Mouse (Mus musculus) small intestine, adult 2 months (tissue): Measurements from ENCODE around the gene Nkpd1. TPM values are rescaled to one million over a fixed set of nuclear protein-coding genes. Genes with fewer than 3 reads are reported as not detected.

ENCODE experiments used
- H3K27ac ChIP-seq: fragments of 200-500 bp; 2 replicates; pipeline ENCODE4 v1.5.1; 2012; ENCODE audit warnings: low read depth, low read length, control low read depth, inconsistent platforms; ENCODE audit not compliant: insufficient read depth
- H3K27me3 ChIP-seq: fragments of 200-500 bp; 2 replicates; pipeline ENCODE4 v1.6.1; 2012; ENCODE audit warnings: mild to moderate bottlenecking, moderate library complexity, low read length, inconsistent platforms; ENCODE audit not compliant: control insufficient read depth, insufficient read depth
- H3K36me3 ChIP-seq: fragments of 200-500 bp; 2 replicates; pipeline ENCODE4 v1.6.1; 2012; ENCODE audit warnings: mild to moderate bottlenecking, low read length, control low read depth, inconsistent platforms; ENCODE audit not compliant: control insufficient read depth, insufficient read depth
- H3K4me1 ChIP-seq: fragments of 200-500 bp; 2 replicates; pipeline ENCODE4 v1.6.1; 2012; ENCODE audit warnings: low read length, inconsistent platforms, mixed read lengths; ENCODE audit not compliant: control insufficient read depth, insufficient read depth, insufficient read length
- H3K4me3 ChIP-seq: fragments of 200-500 bp; 2 replicates; pipeline ENCODE4 v1.5.1; 2012; ENCODE audit warnings: low read depth, mild to moderate bottlenecking, control low read depth, inconsistent platforms, low read length, moderate library complexity
- CTCF ChIP-seq: fragments of 200-500 bp; IDR thresholded peaks from 2 replicates; pipeline ENCODE4 v1.5.1; 2012; ENCODE audit warnings: low read depth, mild to moderate bottlenecking, control low read depth, inconsistent platforms, low read length, moderate library complexity, mixed read lengths; ENCODE audit not compliant: insufficient replicate concordance, insufficient read length; ENCODE audit errors: extremely low read depth
- POLR2A ChIP-seq: fragments of 200-500 bp; IDR thresholded peaks from 2 replicates; pipeline ENCODE4 v1.6.1; 2012; ENCODE audit warnings: low read depth, mild to moderate bottlenecking, control low read depth, inconsistent platforms, low read length, moderate library complexity
- WGBS: fragments of 180-500 bp; shearing (Covaris S2); methylation state at CpG from one replicate; pipeline ENCODE4 v1.1.7; 2018; 5-methylcytosine and 5-hydroxymethylcytosine counted together
- polyA plus RNA-seq: library from polyadenylated mRNA; depleted of rRNA; stranded (reverse); fragments of >200 nt; gene quantifications from 2 replicates; pipeline ENCODE4 v1.2.3, GENCODE M21; 2012

The Nkpd1 gene
- polyA plus RNA-seq, 1 experiment = 0.43 TPM

DNA sequence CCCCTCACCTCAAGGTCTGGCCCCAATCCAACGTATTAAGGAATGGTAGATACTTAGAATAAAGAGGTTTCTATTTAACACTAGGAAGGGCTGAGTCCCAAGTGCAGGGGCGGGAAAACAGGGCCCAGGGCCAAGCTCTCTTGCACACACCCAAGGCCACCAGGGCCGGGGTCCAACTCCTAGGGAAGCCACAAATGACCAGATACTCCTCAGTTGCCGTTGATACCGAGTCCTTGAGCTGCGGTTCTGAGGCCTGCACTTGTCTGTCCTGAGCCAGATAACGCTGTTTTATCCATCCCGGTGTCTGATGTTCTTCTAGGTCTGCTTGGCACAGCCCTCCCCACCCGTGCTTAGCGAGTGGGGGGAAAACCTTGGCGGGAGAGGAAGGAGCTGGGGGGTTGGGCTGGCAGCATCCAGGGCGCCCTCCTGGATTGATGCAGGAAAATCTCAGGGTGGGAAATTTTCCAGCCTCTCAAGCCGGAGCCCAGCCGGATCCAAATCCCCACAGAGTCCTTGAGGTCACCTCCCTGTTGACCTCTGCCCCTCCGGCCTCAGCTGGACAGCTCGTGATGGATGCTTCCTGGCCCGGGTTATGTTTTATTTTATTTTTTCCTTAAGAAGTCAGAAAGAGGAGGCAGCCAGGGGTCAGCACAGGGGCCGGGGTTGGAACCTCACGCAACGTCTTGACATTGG lies 22.0 kb upstream of the Nkpd1 start:
- Histone ChIP-seq H3K27ac (0 out of 2 replicates have a peak overlapping the region, but pooled peaks have one; percentile 35), H3K4me1 (peaks cover 10% of the 10 kb centered on the region), H3K27me3 (0 out of 2 replicates have a peak, but pooled peaks cover 5% of the 10 kb centered on the region), H3K4me3 (no peak overlapping the region), H3K36me3 (no peaks in the 10 kb centered on the region)
- TF ChIP-seq POLR2A (no peak), CTCF (no peak)
- WGBS = 49% methylated on average over 20 of the region's 20 CpGs

DNA sequence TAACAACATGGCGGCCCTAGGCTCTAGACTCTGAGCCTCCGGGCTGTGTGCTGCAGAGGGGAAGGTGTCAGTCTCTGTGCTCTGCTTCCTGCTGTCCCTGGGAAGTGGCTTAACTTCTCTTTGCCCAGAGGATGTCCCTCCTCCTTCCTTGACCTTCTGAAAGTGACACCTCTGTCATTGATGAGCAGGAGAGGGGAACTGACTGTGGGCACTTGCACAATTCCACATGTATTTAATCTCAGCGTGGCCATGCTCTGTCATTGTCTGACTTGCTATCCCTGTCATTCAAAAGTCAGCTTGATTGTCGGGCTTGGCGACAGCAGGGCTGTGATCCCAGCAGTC lies 21.5 kb upstream of the Nkpd1 start:
- 72% methylated on average over 5 of the region's 5 CpGs for WGBS
- Histone ChIP-seq H3K4me3 (no peak overlapping the region), H3K4me1 (peaks cover 10% of the 10 kb centered on the region), H3K27ac (peak overlapping the region; percentile 45), H3K36me3 (no peaks in the 10 kb centered on the region), H3K27me3 (0 out of 2 replicates have a peak, but pooled peaks cover 5% of the 10 kb centered on the region)
- TF ChIP-seq CTCF (no peak), POLR2A (no peak)

DNA sequence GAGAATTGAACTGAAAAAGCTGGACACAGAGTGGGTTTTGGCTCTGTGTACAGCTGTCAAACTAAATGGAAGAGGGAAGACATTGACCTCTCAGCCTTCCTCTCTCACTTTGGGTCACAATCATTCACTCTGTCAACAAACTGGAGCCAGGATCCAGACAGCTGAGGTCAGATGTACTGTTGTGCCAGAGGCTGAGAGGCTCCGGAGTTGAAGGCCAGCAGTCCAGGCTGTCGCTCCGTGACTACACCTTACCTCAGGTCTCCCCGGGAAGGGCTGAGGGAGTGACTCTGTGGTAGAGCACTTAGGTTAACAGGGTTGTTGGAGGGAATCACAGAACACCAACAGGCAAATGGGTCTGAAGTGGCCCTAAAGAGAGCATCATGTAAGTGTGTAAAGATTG lies 19.3 kb upstream of the Nkpd1 start:
- TF ChIP-seq POLR2A = no peak
- TF ChIP-seq CTCF = no peak
- Histone ChIP-seq H3K27ac (0 out of 2 replicates have a peak overlapping the region, but pooled peaks have one; percentile 25), H3K27me3 (0 out of 2 replicates have a peak, but pooled peaks cover 3% of the 10 kb centered on the region), H3K4me3 (no peak overlapping the region), H3K36me3 (no peaks in the 10 kb centered on the region), H3K4me1 (peaks cover 4% of the 10 kb centered on the region)
- WGBS = 50% methylated on average over 4 of the region's 4 CpGs

DNA sequence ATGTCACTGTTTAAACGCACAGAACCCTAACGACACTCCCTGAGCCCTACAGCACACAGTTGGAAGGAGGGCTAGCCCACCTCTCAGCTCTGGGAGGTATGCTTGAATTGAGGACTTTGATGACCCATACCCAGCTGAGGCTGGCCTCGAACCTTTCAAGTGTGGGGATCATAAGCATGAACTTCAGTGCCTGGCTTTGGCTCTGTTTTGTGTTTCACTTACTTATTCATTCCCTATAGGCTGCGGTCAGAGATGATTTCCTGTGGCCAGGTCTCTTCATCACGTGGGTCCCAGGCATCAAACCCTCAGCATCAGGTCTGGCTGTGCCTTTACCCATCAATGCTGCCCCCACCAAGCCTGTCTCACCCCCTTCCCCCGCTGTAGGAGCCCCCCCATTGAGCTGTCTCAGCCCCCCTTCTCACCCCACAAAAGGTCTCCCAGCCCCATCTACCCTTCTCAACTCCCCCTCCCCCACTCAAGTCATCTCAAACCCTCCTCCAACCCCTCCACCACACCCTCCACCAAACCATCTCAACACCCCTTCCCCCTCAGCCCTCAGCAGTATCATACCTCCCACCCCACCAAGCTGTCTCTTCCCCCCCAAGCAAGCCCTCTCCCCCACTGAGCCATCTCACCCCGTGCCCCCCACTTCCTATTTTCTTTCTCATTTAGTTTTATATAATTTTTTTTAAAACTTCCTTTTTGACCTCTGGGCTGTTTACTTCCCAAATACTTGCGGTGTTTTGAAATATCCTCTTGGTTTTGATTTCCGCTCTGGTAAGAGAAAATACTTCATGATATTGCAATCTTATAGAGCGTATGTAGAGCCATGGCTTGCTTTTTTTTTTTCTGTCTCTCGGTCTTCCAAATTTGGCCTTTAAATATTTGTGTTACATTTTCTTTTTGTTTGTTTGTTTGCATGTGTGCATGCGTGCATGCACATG lies 16.9 kb upstream of the Nkpd1 start:
- no peak for TF ChIP-seq POLR2A
- TF ChIP-seq CTCF = no peak
- H3K4me3 ChIP-seq = no peak overlapping the region
- 59% methylated on average over 12 of the region's 12 CpGs for WGBS
- no peaks in the 10 kb centered on the region for H3K27me3 ChIP-seq
- no peaks in the 10 kb centered on the region for H3K36me3 ChIP-seq
- peaks cover 2% of the 10 kb centered on the region; the same call in 1 of the 2 replicates for H3K4me1 ChIP-seq
- H3K27ac ChIP-seq = peak overlapping the region; percentile 10; the same call in 1 of the 2 replicates

DNA sequence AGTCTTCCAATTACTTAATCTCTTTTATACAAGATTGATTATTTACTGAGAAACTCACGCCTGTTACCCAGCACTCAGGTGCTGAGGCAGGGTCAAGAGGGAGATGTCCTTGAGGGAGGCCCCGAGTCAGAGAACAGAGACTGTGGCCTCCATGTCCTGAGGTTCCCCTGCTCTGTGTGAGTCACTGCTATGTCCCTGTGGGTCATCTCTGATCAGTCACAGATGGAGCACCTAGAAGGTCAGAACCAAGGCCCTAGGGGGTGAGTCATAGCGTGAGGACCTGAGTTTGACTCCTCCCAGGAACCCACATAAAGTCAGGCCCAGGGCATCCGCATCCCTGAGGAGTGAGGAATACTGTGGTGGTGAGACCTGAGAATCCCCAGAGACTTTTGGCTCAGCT lies 16.0 kb upstream of the Nkpd1 start:
- WGBS = 79% methylated on average over 4 of the region's 4 CpGs
- Histone ChIP-seq H3K36me3 (no peaks in the 10 kb centered on the region), H3K27me3 (no peaks in the 10 kb centered on the region), H3K4me3 (no peak overlapping the region), H3K27ac (peak overlapping the region; percentile 25; the same call in 1 of the 2 replicates), H3K4me1 (peaks cover 2% of the 10 kb centered on the region; the same call in 1 of the 2 replicates)
- TF ChIP-seq POLR2A (no peak), CTCF (no peak)

DNA sequence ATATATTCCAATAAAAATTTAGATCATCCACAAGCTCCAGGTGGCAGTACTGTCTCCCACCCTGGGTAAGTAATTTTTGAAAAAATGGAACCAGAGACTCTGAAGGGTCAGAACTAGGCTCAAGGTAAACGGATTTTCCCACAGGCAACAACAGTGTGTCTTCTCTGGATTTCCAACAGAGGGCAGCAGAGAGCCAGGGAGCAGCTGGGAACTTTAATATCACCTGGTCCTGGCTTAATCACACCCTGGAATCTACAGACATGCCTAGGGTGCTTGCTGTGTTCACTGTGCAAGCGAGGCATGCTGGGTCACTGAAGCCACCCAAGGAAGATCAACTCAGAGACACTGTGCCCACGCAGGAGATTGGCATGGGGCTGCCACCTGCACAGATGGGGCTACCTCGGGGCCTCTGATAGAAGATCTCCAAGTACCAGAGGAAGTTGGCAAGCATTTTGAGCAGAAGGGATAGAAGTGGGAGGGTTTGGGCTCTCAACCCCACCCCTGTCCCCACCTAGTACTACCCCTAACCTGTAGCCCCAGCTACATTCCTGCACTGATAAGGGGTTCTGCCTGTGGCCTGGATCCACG lies 14.1 kb upstream of the Nkpd1 start:
- WGBS = 22% methylated on average over 5 of the region's 5 CpGs
- Histone ChIP-seq H3K36me3 (no peaks in the 10 kb centered on the region), H3K4me3 (no peak overlapping the region), H3K4me1 (peaks cover 10% of the 10 kb centered on the region), H3K27ac (no peak overlapping the region), H3K27me3 (no peaks in the 10 kb centered on the region)
- peak; percentile 78; the same call in 1 of the 2 replicates for TF ChIP-seq CTCF
- no peak for TF ChIP-seq POLR2A

DNA sequence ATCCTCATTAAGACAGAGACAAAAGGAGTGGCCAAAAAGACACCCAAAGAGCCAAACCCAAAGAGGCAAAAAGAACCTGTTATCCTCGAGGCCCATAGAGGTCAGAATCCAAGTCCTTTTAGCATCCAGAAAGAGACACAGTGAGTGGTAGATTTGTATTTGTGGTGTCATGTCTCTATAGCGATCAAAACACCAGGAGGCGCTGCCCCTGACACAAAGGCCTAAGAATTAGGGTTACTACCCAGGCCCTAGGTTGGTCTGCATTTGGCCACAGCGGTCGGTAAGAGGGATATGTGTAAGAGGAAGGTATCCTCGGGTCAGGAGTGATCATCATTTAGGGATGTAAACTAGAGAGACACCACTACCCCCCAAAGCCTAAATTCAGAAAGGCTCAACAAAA lies 11.3 kb upstream of the Nkpd1 start:
- 68% methylated on average over 6 of the region's 6 CpGs for WGBS
- Histone ChIP-seq H3K27ac (no peak overlapping the region), H3K4me3 (no peak overlapping the region), H3K4me1 (peaks cover 16% of the 10 kb centered on the region), H3K36me3 (no peaks in the 10 kb centered on the region), H3K27me3 (no peaks in the 10 kb centered on the region)
- TF ChIP-seq POLR2A (no peak), CTCF (no peak)
